Mouse (Mus musculus) G1E (cell line): ENCODE measurements around the gene Hist1h2bh. TPM values are rescaled to one million over a fixed set of nuclear protein-coding genes. Genes with fewer than 3 reads are reported as not detected.

Experiments used
- ATAC-seq: 2 replicates; pipeline ENCODE4 v1.8.0; 2016; ENCODE audit warnings: mild to moderate bottlenecking; ENCODE audit not compliant: insufficient number of reproducible peaks, poor library complexity, low FRiP score, severe bottlenecking; ENCODE audit errors: extremely low read depth
- DNase-seq: peaks from one replicate; pipeline ENCODE4 v3.0.0; 2012; ENCODE audit warnings: low spot score
- H3K27me3 ChIP-seq: 2 replicates; pipeline ENCODE4 v1.6.1; 2012; ENCODE audit warnings: mild to moderate bottlenecking, low read length, inconsistent platforms; ENCODE audit not compliant: insufficient read depth
- H3K36me3 ChIP-seq: replicated peaks from 2 replicates; pipeline ENCODE3; 2012; ENCODE audit warnings: mild to moderate bottlenecking, inconsistent platforms
- H3K4me1 ChIP-seq: 2 replicates; pipeline ENCODE4 v1.6.1; 2012; ENCODE audit warnings: low read depth, low read length, inconsistent platforms, mixed read lengths; ENCODE audit not compliant: insufficient read depth
- H3K4me3 ChIP-seq: 2 replicates; pipeline ENCODE4 v1.5.1; 2012; ENCODE audit warnings: low read depth, mild to moderate bottlenecking, inconsistent platforms, low read length, moderate library complexity, mixed read lengths
- H3K9me3 ChIP-seq: replicated peaks from 2 replicates; pipeline ENCODE4 v1.6.1; 2012; ENCODE audit warnings: inconsistent platforms
- CTCF ChIP-seq: IDR thresholded peaks from 2 replicates; pipeline ENCODE4 v1.5.1; 2012; ENCODE audit warnings: low read depth, low read length, inconsistent platforms, mixed read lengths
- GATA1 ChIP-seq: IDR thresholded peaks from 2 replicates; pipeline ENCODE4 v1.6.1; 2012; ENCODE audit warnings: borderline replicate concordance, low read length, inconsistent platforms, mixed read lengths
- GATA2 ChIP-seq: IDR thresholded peaks from 2 replicates; pipeline ENCODE4 v1.6.1; 2012; ENCODE audit warnings: low read depth, low read length, inconsistent platforms, borderline replicate concordance
- POLR2AphosphoS5 ChIP-seq: IDR thresholded peaks from 2 replicates; pipeline ENCODE4 v1.6.1; 2012; ENCODE audit warnings: low read depth, low read length, inconsistent platforms; ENCODE audit not compliant: insufficient replicate concordance
- TAL1 ChIP-seq: conservative IDR thresholded peaks from 2 replicates; pipeline ENCODE4 v1.6.1; 2012; ENCODE audit warnings: low read depth, low read length, inconsistent platforms, mixed read lengths
- polyA plus RNA-seq: library from polyadenylated mRNA; stranded (reverse); fragments of >175 nt; gene quantifications from 2 replicates; pipeline ENCODE4 v1.2.3, GENCODE M21; 2012
- total RNA-seq, 2 experiments: library from RNA; stranded (forward) in 1 of 2; stranded (reverse) in 1 of 2; fragments of 200-1000 nt in 1 of 2; fragments of >200 nt in 1 of 2; fragmentation: Nextera tagmentation in 1 of 2; gene quantifications; 2 replicates each; pipeline ENCODE4 v1.2.3; 2014 to 2017

Hist1h2bh gene
- total and polyA plus RNA-seq, 3 experiments = 0.91 to 77.6 (median 41.6) TPM

DNA sequence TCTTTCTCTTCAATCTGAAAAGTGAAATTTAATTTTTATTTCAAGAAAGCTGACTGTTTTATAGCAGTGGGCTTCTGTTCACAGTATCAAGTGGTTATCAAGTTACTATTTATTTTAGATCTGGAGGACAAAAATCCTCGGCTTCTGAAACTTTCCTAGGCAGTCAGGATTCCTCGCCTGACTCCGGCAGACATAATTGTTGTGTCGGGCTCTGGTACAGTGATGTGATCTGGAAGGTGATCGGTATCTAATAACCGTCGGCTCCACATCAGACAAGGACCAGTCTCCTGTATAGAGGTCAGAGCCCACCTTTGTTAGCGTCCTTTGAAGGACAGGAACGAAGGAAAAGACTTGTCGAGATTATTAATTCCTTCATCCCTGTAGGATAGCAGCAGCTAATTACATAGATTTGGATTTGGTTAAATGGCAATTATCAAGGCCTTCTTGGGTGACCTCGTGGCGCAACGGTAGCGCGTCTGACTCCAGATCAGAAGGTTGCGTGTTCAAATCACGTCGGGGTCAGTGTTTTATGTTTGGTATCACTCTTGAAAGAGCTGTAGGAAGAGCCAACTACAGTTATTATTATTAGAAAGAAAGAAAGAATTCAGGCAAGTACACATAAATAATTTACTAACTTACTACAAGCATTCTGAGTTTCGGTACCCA, 45.4 kb downstream of the Hist1h2bh start:
- H3K9me3 ChIP-seq = no peaks in the 10 kb centered on the region
- ATAC-seq (no peak), DNase-seq (no peak)
- H3K4me3 ChIP-seq = peak overlapping the region; percentile 13; the same call in 1 of the 2 replicates
- peaks cover 20% of the 10 kb centered on the region for H3K27me3 ChIP-seq
- TF ChIP-seq POLR2AphosphoS5 (no peak), CTCF (no peak), TAL1 (no peak), GATA1 (no peak), GATA2 (no peak)
- H3K4me1 ChIP-seq = peaks cover 24% of the 10 kb centered on the region
- no peaks in the 10 kb centered on the region for H3K36me3 ChIP-seq

DNA sequence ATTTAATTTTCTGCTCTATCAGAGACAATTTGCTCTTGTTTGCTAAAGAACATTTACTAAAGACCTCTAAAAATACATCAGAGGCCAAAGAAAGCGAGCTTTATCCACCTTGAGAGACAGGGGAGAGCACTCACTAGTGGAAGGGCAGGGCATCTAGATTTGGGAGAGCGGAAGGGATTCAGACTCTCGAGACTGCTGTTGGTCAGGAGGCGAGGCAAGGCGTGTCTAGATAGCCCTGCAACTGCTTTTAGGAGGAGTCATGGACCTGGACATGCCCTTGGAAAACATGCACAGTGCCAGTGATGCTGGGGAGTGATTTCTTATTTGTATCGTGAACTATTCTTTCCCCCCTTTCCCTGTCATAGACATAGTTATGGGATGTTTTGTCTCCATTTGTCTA, 47.7 kb downstream of the Hist1h2bh start:
- DNase-seq = no peak
- Histone ChIP-seq H3K4me1 (peaks cover 27% of the 10 kb centered on the region), H3K4me3 (no peak overlapping the region), H3K27me3 (peaks cover 20% of the 10 kb centered on the region), H3K9me3 (no peaks in the 10 kb centered on the region), H3K36me3 (no peaks in the 10 kb centered on the region)
- TF ChIP-seq GATA2 = no peak
- TF ChIP-seq POLR2AphosphoS5 = no peak
- no peak for TF ChIP-seq TAL1
- no peak for TF ChIP-seq GATA1
- TF ChIP-seq CTCF = no peak
- no peak for ATAC-seq

DNA sequence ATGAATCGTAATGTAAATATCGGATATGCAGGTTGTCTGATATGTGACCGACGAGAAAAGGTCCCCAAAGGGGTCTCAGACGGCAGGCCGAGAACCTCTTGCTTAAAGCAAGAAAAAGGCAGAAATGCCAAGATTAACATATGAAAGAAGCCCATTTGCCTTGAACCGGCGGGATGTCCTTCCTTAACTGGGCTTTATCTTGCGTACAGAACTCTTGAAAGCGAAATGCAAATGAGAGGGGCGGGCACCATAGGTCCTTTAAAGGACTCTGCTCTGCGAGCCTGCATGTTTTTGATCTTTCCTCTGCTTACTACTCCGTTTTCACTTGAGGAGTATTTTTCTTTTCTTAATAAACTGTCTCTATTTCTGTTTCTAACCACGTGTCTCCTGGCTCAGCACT, 51.2 kb downstream of the Hist1h2bh start:
- Histone ChIP-seq H3K4me1 (peaks cover 23% of the 10 kb centered on the region), H3K4me3 (no peak overlapping the region), H3K36me3 (no peaks in the 10 kb centered on the region), H3K9me3 (no peaks in the 10 kb centered on the region), H3K27me3 (peaks cover 36% of the 10 kb centered on the region)
- TF ChIP-seq TAL1 (no peak), CTCF (no peak), GATA2 (no peak), POLR2AphosphoS5 (no peak), GATA1 (no peak)
- DNase-seq (no peak), ATAC-seq (no peak)

Other genes with a start within 250 kb of the Hist1h2bh start
Only the 20 nearest of the 34 such genes appear.
- 3.7 and 4.0 TPM in 2 replicates for gene Abt1, start 119.5 kb downstream of the Hist1h2bh start, total RNA-seq (2014; fragmentation: Nextera tagmentation)
- 9.5 and 11.4 TPM in 2 replicates for gene Abt1, start 119.5 kb downstream of the Hist1h2bh start, total RNA-seq (2017)
- gene Abt1, start 119.5 kb downstream of the Hist1h2bh start, polyA plus RNA-seq = 6.5 and 6.9 TPM in 2 replicates
- 18.3 and 31.6 TPM in 2 replicates for gene Btn1a1, start 77.5 kb downstream of the Hist1h2bh start, total RNA-seq (2014; fragmentation: Nextera tagmentation)
- 0.82 and 1.5 TPM in 2 replicates for gene Btn1a1, start 77.5 kb downstream of the Hist1h2bh start, total RNA-seq (2017)
- gene Btn1a1, start 77.5 kb downstream of the Hist1h2bh start, polyA plus RNA-seq = 0.75 and 0.80 TPM in 2 replicates
- gene Btn2a2, start 54.5 kb downstream of the Hist1h2bh start, total RNA-seq (2014; fragmentation: Nextera tagmentation) = not detected in 2 replicates
- gene Btn2a2, start 54.5 kb downstream of the Hist1h2bh start, total RNA-seq (2017) = 0.06 and 0.22 TPM in 2 replicates
- not detected in 2 replicates for gene Btn2a2, start 54.5 kb downstream of the Hist1h2bh start, polyA plus RNA-seq
- 309 and 344 TPM in 2 replicates for gene Hist1h4h, start 12.3 kb downstream of the Hist1h2bh start, total RNA-seq (2014; fragmentation: Nextera tagmentation)
- gene Hist1h4h, start 12.3 kb downstream of the Hist1h2bh start, total RNA-seq (2017) = 843 and 1,115 TPM in 2 replicates
- 11.0 and 66.6 TPM in 2 replicates for gene Hist1h4h, start 12.3 kb downstream of the Hist1h2bh start, polyA plus RNA-seq
- 510 and 530 TPM in 2 replicates for gene Hist1h2af, start 9.5 kb downstream of the Hist1h2bh start, total RNA-seq (2014; fragmentation: Nextera tagmentation)
- 1,417 and 2,284 TPM in 2 replicates for gene Hist1h2af, start 9.5 kb downstream of the Hist1h2bh start, total RNA-seq (2017)
- 1,681 and 3,392 TPM in 2 replicates for gene Hist1h2af, start 9.5 kb downstream of the Hist1h2bh start, polyA plus RNA-seq
- gene Hist1h3g, start 8.0 kb downstream of the Hist1h2bh start, total RNA-seq (2014; fragmentation: Nextera tagmentation) = 647 and 719 TPM in 2 replicates
- gene Hist1h3g, start 8.0 kb downstream of the Hist1h2bh start, total RNA-seq (2017) = 217 and 302 TPM in 2 replicates
- 12.1 and 32.9 TPM in 2 replicates for gene Hist1h3g, start 8.0 kb downstream of the Hist1h2bh start, polyA plus RNA-seq
- 125 and 143 TPM in 2 replicates for gene Hist1h3f, start 660 bp upstream of the Hist1h2bh start, total RNA-seq (2014; fragmentation: Nextera tagmentation)
- gene Hist1h3f, start 660 bp upstream of the Hist1h2bh start, total RNA-seq (2017) = 96.8 and 187 TPM in 2 replicates
- gene Hist1h3f, start 660 bp upstream of the Hist1h2bh start, polyA plus RNA-seq = 1.8 and 12.3 TPM in 2 replicates
- gene Hist1h4f, start 8.3 kb upstream of the Hist1h2bh start, total RNA-seq (2014; fragmentation: Nextera tagmentation) = 443 and 478 TPM in 2 replicates
- gene Hist1h4f, start 8.3 kb upstream of the Hist1h2bh start, total RNA-seq (2017) = 2,744 and 3,177 TPM in 2 replicates
- gene Hist1h4f, start 8.3 kb upstream of the Hist1h2bh start, polyA plus RNA-seq = 8.0 and 49.6 TPM in 2 replicates
- gene Hist1h1d, start 9.9 kb upstream of the Hist1h2bh start, total RNA-seq (2014; fragmentation: Nextera tagmentation) = 71.9 and 74.3 TPM in 2 replicates
- 127 and 128 TPM in 2 replicates for gene Hist1h1d, start 9.9 kb upstream of the Hist1h2bh start, total RNA-seq (2017)
- 0.43 and 2.1 TPM in 2 replicates for gene Hist1h1d, start 9.9 kb upstream of the Hist1h2bh start, polyA plus RNA-seq
- gene Hist1h3e, start 19.0 kb upstream of the Hist1h2bh start, total RNA-seq (2014; fragmentation: Nextera tagmentation) = 466 and 595 TPM in 2 replicates
- gene Hist1h3e, start 19.0 kb upstream of the Hist1h2bh start, total RNA-seq (2017) = 426 and 591 TPM in 2 replicates
- gene Hist1h3e, start 19.0 kb upstream of the Hist1h2bh start, polyA plus RNA-seq = 6.8 and 31.3 TPM in 2 replicates
- 81.0 and 140 TPM in 2 replicates for gene Hist1h2ae, start 27.8 kb upstream of the Hist1h2bh start, total RNA-seq (2014; fragmentation: Nextera tagmentation)
- gene Hist1h2ae, start 27.8 kb upstream of the Hist1h2bh start, total RNA-seq (2017) = 258 and 359 TPM in 2 replicates
- gene Hist1h2ae, start 27.8 kb upstream of the Hist1h2bh start, polyA plus RNA-seq = 31.2 and 48.5 TPM in 2 replicates
- 1,531 and 1,684 TPM in 2 replicates for gene Hist1h2bg, start 28.0 kb upstream of the Hist1h2bh start, total RNA-seq (2014; fragmentation: Nextera tagmentation)
- 1,342 and 1,812 TPM in 2 replicates for gene Hist1h2bg, start 28.0 kb upstream of the Hist1h2bh start, total RNA-seq (2017)
- 13.0 and 49.8 TPM in 2 replicates for gene Hist1h2bg, start 28.0 kb upstream of the Hist1h2bh start, polyA plus RNA-seq
- 610 and 627 TPM in 2 replicates for gene Hist1h2bf, start 30.8 kb upstream of the Hist1h2bh start, total RNA-seq (2014; fragmentation: Nextera tagmentation)
- 748 and 859 TPM in 2 replicates for gene Hist1h2bf, start 30.8 kb upstream of the Hist1h2bh start, total RNA-seq (2017)
- 5.7 and 27.4 TPM in 2 replicates for gene Hist1h2bf, start 30.8 kb upstream of the Hist1h2bh start, polyA plus RNA-seq
- 5.3 and 7.3 TPM in 2 replicates for gene Hist1h2ad, start 31.0 kb upstream of the Hist1h2bh start, total RNA-seq (2014; fragmentation: Nextera tagmentation)
- 491 and 756 TPM in 2 replicates for gene Hist1h2ad, start 31.0 kb upstream of the Hist1h2bh start, total RNA-seq (2017)
- gene Hist1h2ad, start 31.0 kb upstream of the Hist1h2bh start, polyA plus RNA-seq = 2.3 and 7.4 TPM in 2 replicates
- 524 and 556 TPM in 2 replicates for gene Hist1h3d, start 32.4 kb upstream of the Hist1h2bh start, total RNA-seq (2014; fragmentation: Nextera tagmentation)
- 92.0 and 101 TPM in 2 replicates for gene Hist1h3d, start 32.4 kb upstream of the Hist1h2bh start, total RNA-seq (2017)
- 3.7 and 9.6 TPM in 2 replicates for gene Hist1h3d, start 32.4 kb upstream of the Hist1h2bh start, polyA plus RNA-seq
- 2,252 and 2,609 TPM in 2 replicates for gene Hist1h4d, start 38.2 kb upstream of the Hist1h2bh start, total RNA-seq (2014; fragmentation: Nextera tagmentation)
- gene Hist1h4d, start 38.2 kb upstream of the Hist1h2bh start, total RNA-seq (2017) = 1,080 and 1,131 TPM in 2 replicates
- 14.6 and 40.1 TPM in 2 replicates for gene Hist1h4d, start 38.2 kb upstream of the Hist1h2bh start, polyA plus RNA-seq
- 27.7 and 30.2 TPM in 2 replicates for gene Hist1h2be, start 77.7 kb upstream of the Hist1h2bh start, total RNA-seq (2014; fragmentation: Nextera tagmentation)
- 110 and 153 TPM in 2 replicates for gene Hist1h2be, start 77.7 kb upstream of the Hist1h2bh start, total RNA-seq (2017)
- gene Hist1h2be, start 77.7 kb upstream of the Hist1h2bh start, polyA plus RNA-seq = 0.56 and 3.5 TPM in 2 replicates
- gene Hist1h1e, start 79.2 kb upstream of the Hist1h2bh start, total RNA-seq (2014; fragmentation: Nextera tagmentation) = 1,109 and 1,273 TPM in 2 replicates
- gene Hist1h1e, start 79.2 kb upstream of the Hist1h2bh start, total RNA-seq (2017) = 215 and 254 TPM in 2 replicates
- gene Hist1h1e, start 79.2 kb upstream of the Hist1h2bh start, polyA plus RNA-seq = 4.0 and 18.2 TPM in 2 replicates
- gene Hist1h2ac, start 140.6 kb upstream of the Hist1h2bh start, total RNA-seq (2014; fragmentation: Nextera tagmentation) = 5.1 and 6.4 TPM in 2 replicates
- gene Hist1h2ac, start 140.6 kb upstream of the Hist1h2bh start, total RNA-seq (2017) = 54.4 and 93.5 TPM in 2 replicates
- 1.1 and 3.8 TPM in 2 replicates for gene Hist1h2ac, start 140.6 kb upstream of the Hist1h2bh start, polyA plus RNA-seq
- gene Hist1h2bc, start 140.8 kb upstream of the Hist1h2bh start, total RNA-seq (2014; fragmentation: Nextera tagmentation) = 62.5 and 102 TPM in 2 replicates
- gene Hist1h2bc, start 140.8 kb upstream of the Hist1h2bh start, total RNA-seq (2017) = 387 and 479 TPM in 2 replicates
- 8.5 and 11.3 TPM in 2 replicates for gene Hist1h2bc, start 140.8 kb upstream of the Hist1h2bh start, polyA plus RNA-seq